Mouse (Mus musculus) effector memory CD4-positive, alpha-beta T cell, adult 5 months (primary cell): ENCODE results near the gene Rbp3. TPM values are rescaled to one million over a fixed set of nuclear protein-coding genes. Genes with fewer than 3 reads are reported as not detected.

Source experiments
- polyA plus RNA-seq: library from polyadenylated mRNA; unstranded; fragments of 100-300 nt; shearing (Covaris generic); gene quantifications from one replicate; pipeline ENCODE4 v1.2.1, GENCODE M21; 2017

The Rbp3 gene
- polyA plus RNA-seq: not detected

DNA sequence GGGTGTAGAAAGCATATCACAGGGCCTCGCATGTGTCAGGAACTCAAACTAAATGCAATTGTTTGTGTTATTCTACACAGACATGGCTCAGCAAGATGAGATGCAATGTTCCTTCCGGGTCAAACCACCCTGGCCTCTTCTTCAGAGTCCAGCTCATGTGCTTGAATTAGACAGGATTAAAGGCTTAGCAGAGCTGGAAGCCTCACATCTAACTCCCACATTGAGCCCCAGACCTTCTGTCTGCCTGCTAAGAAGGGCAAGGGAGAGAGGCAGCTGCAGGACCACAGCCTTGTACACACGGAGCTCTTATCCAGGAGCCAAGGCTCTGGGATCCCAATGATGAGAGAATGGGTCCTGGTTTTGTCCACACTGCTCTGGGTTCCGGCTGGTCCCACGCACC, at the start of gene Rbp3:
TSS of gene Rbp3 (plus strand) at position 243 of the 400 bp plus-strand sequence.

DNA sequence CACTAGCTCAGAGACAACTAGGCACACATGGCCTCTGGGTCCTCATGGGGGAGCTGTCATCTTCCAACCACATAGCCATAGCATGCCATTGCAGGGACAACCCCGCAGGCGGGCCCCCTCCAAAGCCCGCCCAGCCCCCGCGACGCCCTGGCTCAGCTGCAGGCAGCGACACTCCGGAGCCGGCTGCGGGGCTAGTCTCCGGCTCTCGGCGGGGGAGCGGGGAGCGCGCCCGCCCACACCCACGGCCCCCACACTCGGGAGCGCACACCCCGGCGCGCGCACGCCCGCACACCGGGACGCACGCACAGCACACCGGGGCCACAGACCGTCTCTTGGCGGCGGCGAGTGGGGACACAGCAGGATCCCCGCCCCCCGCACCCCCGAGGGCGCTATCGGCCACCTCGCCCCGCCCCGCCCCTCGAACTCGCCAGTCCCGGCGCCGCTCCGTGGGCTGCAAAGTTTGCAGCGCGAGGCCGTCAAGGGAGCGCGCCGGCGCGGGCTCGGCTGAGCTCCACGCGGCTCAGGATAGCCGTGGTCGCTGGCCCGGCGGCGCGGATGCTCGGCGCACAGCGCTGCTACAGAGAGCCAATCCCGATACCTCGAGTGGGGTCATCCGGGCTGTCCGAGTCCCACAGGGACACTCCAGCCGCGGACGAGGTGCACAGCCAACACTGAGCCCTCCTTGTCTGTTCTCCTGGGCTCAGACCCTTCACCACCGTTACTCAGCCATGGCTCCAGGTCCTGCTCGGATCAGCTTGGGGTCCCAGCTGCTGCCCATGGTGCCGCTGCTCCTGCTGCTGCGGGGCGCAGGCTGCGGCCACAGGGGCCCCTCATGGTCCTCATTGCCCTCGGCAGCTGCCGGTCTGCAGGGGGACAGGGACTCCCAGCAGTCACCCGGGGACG, 30.4 kb upstream of the Rbp3 start, which contains the start of gene Gdf10:
TSS of gene Gdf10 (plus strand) at position 420 of the 903 bp plus-strand sequence.

DNA sequence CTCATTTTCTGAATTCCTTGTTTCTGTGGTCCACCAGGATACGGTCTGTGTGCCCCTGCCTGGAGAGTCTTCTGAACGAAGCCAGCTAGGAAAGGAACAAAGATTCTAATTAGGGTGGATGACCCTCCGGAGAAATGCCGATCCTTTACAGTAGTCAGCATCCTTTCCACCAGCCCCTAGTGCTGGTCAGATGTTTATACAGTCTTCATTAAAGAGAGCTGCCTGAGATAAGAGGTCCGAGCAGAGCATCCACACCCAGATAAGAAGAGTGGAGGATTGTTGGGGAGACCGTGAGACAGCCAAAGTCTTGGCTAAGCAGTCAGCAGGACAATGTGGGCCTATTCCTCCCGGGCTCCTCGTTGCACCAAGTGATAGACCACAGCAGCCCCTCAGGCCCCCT, 13.1 kb upstream of the Rbp3 start, which contains the start of gene Gdf2:
TSS of gene Gdf2 (plus strand) at position 301 of the 400 bp plus-strand sequence.

DNA sequence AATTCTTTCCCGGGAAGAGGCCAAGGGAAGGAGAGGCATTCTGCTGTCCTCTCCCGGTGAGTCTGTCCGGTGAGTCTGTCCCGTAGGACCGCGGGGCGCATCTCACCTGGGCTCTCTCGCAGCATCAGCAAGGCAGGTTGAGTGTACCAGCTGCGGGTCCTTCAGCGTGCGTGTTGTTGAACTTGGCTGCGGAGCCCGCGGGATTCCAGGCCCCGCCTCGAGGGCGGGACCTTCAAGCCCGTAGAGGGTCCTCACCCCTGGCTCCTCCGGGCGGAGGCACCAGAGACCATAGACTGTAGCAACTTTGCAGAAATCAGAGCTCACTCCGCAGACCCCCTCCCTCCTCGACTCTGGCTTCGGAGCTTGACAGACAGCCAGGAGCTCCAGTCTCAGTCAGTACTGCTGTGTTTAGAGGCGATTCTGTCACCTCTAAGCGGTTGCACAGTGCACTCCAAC, 24.8 kb downstream of the Rbp3 start, which contains the start of gene Zfp488:
TSS of gene Zfp488 (minus strand) at position 161 of the 456 bp plus-strand sequence.

Other genes with a start within 250 kb of the Rbp3 start
- not detected for gene Gdf10, start 30.4 kb upstream of the Rbp3 start, polyA plus RNA-seq
- gene Gdf2, start 13.0 kb upstream of the Rbp3 start, polyA plus RNA-seq: not detected
- gene Zfp488, start 24.8 kb downstream of the Rbp3 start, polyA plus RNA-seq: not detected
- not detected for gene Gm30083, start 61.2 kb downstream of the Rbp3 start, polyA plus RNA-seq
- gene Gm5460, start 62.8 kb downstream of the Rbp3 start, polyA plus RNA-seq: not detected
- not detected for gene Antxrl, start 98.7 kb downstream of the Rbp3 start, polyA plus RNA-seq
- gene Anxa8, start 132.0 kb downstream of the Rbp3 start, polyA plus RNA-seq: not detected
- not detected for gene A630023A22Rik, start 148.8 kb downstream of the Rbp3 start, polyA plus RNA-seq
- not detected for gene Npy4r, start 198.5 kb downstream of the Rbp3 start, polyA plus RNA-seq
- gene Gprin2, start 247.7 kb downstream of the Rbp3 start, polyA plus RNA-seq: not detected